Mouse (Mus musculus) forebrain, embryonic 15.5 days (tissue): ENCODE data around the gene Ube2m. TPM values are rescaled to one million over a fixed set of nuclear protein-coding genes. Genes with fewer than 3 reads are reported as not detected.
"Not testable (repeated sequence)": the region's sequence is repeated elsewhere in the genome, so short reads cannot be mapped to it uniquely, and the experiment has no call there.

Experiments
- ATAC-seq: fragments of 200-750 bp; cut with Nextera tagmentation; replicated peaks from 2 replicates; pipeline ENCODE4 v1.8.0; 2017; ENCODE audit warnings: mild to moderate bottlenecking, moderate TSS enrichment, moderate library complexity
- H3K27ac ChIP-seq: fragments of 300-500 bp; sonication (generic); replicated peaks from 2 replicates; pipeline ENCODE4 v1.5.1; 2015; ENCODE audit warnings: mild to moderate bottlenecking, inconsistent platforms
- H3K27me3 ChIP-seq: fragments of 300-500 bp; sonication (generic); 2 replicates; pipeline ENCODE4 v1.6.1; 2015; ENCODE audit warnings: inconsistent platforms
- H3K36me3 ChIP-seq: fragments of 300-500 bp; sonication (generic); 2 replicates; pipeline ENCODE4 v1.6.1; 2015; ENCODE audit warnings: mild to moderate bottlenecking, inconsistent platforms
- H3K4me1 ChIP-seq: fragments of 300-500 bp; sonication (generic); 2 replicates; pipeline ENCODE4 v1.6.1; 2015; ENCODE audit warnings: inconsistent platforms
- H3K4me2 ChIP-seq: fragments of 300-500 bp; sonication (generic); replicated peaks from 2 replicates; pipeline ENCODE4 v1.6.1; 2015; ENCODE audit warnings: mild to moderate bottlenecking, inconsistent platforms
- H3K4me3 ChIP-seq: fragments of 300-500 bp; sonication (generic); 2 replicates; pipeline ENCODE4 v1.5.1; 2015; ENCODE audit warnings: mild to moderate bottlenecking, inconsistent platforms
- H3K9ac ChIP-seq: fragments of 300-500 bp; sonication (generic); replicated peaks from 2 replicates; pipeline ENCODE4 v1.6.1; 2015; ENCODE audit warnings: mild to moderate bottlenecking, inconsistent platforms
- H3K9me3 ChIP-seq: fragments of 300-500 bp; sonication (generic); 2 replicates; pipeline ENCODE4 v1.6.1; 2016; ENCODE audit warnings: inconsistent platforms
- WGBS: fragments of 180-500 bp; shearing (Covaris S2); methylation state at CpG from one replicate; pipeline ENCODE4 v1.1.7; 2015; ENCODE audit warnings: mixed read lengths; 5-methylcytosine and 5-hydroxymethylcytosine counted together
- polyA plus RNA-seq: library from polyadenylated mRNA; unstranded; fragments of >200 nt; fragmentation: Nextera tagmentation; extraction: Ambion mirVana; gene quantifications from 2 replicates; pipeline ENCODE4 v1.2.1, GENCODE M21; 2015

The Ube2m gene
- polyA plus RNA-seq, result 118 and 131 TPM in 2 replicates

DNA sequence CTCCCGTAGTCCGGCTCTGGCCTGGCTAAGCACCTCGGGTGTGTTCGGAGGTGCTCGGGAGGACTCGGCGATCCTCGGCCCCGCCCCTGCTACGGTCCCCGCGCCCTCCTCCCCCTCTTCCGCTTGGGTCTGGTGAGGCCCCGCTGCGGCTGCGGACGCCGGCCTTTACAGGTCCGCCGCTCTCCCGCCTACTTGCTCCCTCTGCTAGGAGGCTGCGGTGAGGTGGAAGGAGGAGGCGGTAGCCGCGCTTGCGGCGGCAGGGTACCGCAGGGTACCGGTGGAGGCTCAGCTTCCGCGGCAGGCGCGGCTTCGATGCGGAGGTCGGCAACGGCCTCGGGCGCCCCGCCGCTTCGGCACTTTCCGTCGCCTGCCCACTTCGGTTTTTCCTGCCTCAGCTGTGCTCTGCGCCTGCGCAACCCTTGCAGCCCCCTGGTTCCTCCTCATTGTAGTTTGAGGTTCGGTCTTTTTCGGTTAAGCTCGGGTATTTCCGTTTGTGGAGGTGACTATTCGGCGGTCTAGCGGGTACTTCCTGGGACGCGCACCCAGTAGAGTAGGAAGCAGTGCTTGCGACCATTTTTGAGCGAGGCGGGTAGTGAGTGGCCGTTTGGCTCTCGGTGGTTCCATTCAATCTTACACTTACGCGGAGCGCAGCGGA lies at the start of gene Ube2m:
Gene Ube2m (minus strand): TSS at position 375 of the 655 bp plus-strand sequence.
- WGBS, result under 1% methylated on average over 63 of the region's 65 CpGs
- peak; percentile 92 for ATAC-seq

DNA sequence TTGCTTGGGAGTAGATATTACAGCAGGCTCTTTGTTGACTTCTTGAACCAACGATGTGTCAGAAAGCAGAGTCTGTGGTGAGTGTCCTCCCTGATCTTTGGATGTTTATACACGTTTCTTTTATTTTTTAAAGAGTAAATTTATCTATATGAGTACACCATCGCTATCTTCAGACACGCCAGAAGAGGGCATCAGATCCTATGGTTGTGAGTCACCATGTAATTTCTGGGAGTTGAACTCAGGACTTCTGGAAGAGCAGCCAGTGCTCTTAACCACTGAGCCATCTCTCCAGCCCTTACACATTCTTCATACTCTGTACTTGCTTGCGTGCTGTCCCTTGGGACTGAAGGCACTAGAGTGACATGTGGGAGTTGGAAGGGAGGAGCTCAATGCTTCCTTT lies 34.2 kb upstream of the Ube2m start:
- no peak for ATAC-seq
- no peaks in the 10 kb centered on the region for H3K9me3 ChIP-seq
- no peaks in the 10 kb centered on the region for H3K4me1 ChIP-seq
- no peaks in the 10 kb centered on the region for H3K27me3 ChIP-seq
- H3K27ac ChIP-seq, result no peak overlapping the region
- no peak overlapping the region for H3K4me3 ChIP-seq
- H3K4me2 ChIP-seq, result no peak overlapping the region
- no peak overlapping the region for H3K9ac ChIP-seq
- H3K36me3 ChIP-seq, result no peaks in the 10 kb centered on the region
- WGBS, result 58% methylated on average over 5 of the region's 5 CpGs

More for the DNA sequence above, at the start of gene Ube2m:
- H3K4me3 ChIP-seq, result peak within 1 kb of the TSS; percentile 90
- H3K36me3 ChIP-seq, result peaks cover 18% of the 10 kb centered on the region
- peak within 1 kb of the TSS; percentile 99 for H3K9ac ChIP-seq
- peak within 1 kb of the TSS; percentile 100 for H3K27ac ChIP-seq
- H3K4me2 ChIP-seq, result peak within 1 kb of the TSS; percentile 78
- no peaks in the 10 kb centered on the region for H3K9me3 ChIP-seq
- peaks cover 46% of the 10 kb centered on the region for H3K4me1 ChIP-seq
- peaks cover 15% of the 10 kb centered on the region for H3K27me3 ChIP-seq

DNA sequence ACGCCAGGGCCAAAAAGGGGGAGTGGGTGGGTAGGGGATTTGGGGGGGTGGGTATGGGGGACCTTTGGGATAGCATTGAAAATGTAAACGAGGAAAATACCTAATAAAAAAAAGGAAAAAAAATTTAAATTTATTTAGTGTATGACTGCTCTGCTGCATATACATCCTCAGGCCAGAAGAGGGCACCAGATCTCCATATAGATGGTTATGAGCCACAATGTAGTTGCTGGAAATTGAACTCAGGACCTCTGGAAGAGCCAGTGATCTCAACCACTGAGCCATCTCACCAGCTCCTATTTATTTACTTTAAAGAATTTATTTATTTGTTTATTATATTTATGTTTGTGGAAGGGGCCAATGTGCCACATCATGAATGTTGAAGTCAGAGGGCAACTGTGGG lies 25.3 kb upstream of the Ube2m start:
- not testable (repeated sequence) for H3K27ac ChIP-seq, H3K27me3 ChIP-seq, H3K9ac ChIP-seq, H3K36me3 ChIP-seq, H3K4me3 ChIP-seq, H3K4me2 ChIP-seq, H3K9me3 ChIP-seq, ATAC-seq, H3K4me1 ChIP-seq
- 49% methylated on average over 2 of the region's 2 CpGs for WGBS

DNA sequence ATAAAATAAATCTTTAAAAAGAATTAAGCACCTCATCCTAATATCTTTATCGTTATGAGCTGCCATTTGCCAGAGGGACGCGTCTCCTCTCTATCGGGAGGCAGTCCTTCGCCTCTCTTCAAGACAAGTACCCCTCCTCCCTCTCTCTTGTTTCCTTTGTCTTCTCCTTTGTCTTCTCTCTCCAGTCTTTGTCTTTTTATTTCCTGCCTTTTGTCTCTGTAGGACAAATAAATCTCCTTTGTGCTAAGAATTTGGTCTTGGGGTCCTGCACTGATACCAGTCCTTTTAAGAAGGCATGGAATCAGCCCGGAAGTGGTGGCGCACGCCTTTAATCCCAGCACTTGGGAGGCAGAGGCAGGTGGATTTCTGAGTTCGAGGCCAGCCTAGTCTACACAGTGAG lies 21.5 kb upstream of the Ube2m start:
- no peaks in the 10 kb centered on the region for H3K9me3 ChIP-seq
- H3K9ac ChIP-seq, result no peak overlapping the region
- H3K4me2 ChIP-seq, result no peak overlapping the region
- H3K4me1 ChIP-seq, result peaks cover 5% of the 10 kb centered on the region; the same call in 1 of the 2 replicates
- H3K27me3 ChIP-seq, result no peaks in the 10 kb centered on the region
- H3K27ac ChIP-seq, result no peak overlapping the region
- no peak overlapping the region for H3K4me3 ChIP-seq
- WGBS, result 88% methylated on average over 9 of the region's 9 CpGs
- no peaks in the 10 kb centered on the region for H3K36me3 ChIP-seq
- ATAC-seq, result no peak

DNA sequence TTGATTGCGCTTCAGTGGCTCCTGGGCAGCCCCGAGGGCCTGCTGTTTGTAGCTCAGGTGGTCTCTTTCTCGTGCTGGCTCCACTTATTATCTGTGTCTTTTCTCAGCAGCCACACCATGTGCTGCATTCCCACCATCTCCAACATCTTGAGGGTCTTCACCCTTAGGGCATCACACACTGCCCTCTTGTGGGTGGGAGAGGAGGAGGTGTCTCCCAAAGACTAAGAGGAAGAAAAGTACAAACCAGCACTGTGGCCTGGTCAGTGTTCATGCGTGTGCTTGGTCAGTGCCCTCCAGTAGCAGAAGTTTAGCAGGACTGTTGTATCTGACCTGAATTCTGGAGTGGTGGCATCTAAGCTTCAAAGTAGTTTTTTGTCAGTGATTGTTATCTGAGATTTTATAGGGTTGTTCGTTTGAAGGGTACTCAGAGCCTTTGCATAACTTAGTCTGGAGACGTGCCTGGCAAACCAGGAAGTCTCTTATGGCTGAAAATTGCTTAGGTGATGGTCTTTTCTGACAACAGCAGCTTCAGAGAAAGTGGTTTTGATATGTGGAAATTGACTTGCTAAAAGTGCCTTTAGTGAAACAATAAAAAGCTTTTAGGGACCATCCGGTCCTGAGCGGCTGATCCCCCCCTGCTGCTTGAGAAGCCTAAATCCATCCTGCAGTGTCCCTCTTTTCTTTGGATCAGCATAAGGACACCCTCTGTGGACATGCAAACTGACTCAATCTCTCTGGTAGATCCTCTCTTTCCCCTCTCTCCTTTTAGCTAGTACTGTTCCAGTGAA lies 19.0 kb upstream of the Ube2m start:
- Histone ChIP-seq H3K9me3 (no peaks in the 10 kb centered on the region), H3K9ac (no peak overlapping the region), H3K4me1 (peaks cover 12% of the 10 kb centered on the region), H3K4me2 (no peak overlapping the region), H3K27ac (no peak overlapping the region), H3K27me3 (no peaks in the 10 kb centered on the region), H3K36me3 (no peaks in the 10 kb centered on the region), H3K4me3 (no peak overlapping the region)
- 60% methylated on average over 8 of the region's 8 CpGs for WGBS
- no peak for ATAC-seq

DNA sequence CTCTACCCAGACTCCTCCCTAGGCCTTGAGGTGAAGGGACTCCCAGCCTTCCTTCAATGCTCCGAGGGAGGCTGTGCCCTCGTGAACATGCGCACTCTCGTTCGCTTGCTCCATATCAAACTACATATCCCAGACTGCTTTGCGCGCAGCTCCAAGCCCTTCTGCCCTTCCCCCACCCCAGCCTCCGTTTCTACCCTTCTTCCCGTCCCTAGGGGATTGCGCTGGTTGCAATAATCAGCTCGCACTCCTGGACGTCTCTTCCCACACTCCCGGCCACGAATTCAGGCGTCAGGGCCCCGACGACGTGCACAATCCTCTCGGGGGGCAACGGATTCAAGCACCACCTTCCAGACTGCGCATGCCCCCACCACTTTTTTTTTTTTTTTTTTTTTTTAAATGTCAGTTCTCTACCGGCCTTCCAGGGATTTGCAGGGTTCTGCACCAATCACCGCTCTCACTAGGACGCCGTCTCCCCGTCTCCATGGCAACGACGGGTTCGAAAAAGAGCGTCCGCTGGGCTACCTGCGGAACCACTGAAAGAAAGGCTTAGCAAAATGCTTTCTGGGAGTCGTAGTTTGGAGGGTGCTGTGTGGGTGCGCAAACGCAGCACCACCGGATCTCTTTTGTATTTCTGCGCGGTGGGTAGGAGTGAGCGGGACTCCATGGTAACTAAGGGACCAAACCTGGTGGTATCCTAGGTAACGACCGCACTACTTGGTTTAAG lies 16.4 kb upstream of the Ube2m start, which contains the start of gene Mzf1:
Gene Mzf1 (minus strand): TSS at position 478 of the 724 bp plus-strand sequence.
- peak within 1 kb of the TSS; percentile 96 for H3K27ac ChIP-seq
- H3K36me3 ChIP-seq, result no peaks in the 10 kb centered on the region
- H3K9me3 ChIP-seq, result no peaks in the 10 kb centered on the region
- H3K4me1 ChIP-seq, result peaks cover 12% of the 10 kb centered on the region
- H3K9ac ChIP-seq, result peak within 1 kb of the TSS; percentile 58
- peak within 1 kb of the TSS; percentile 59 for H3K4me2 ChIP-seq
- under 1% methylated on average over 41 of the region's 41 CpGs for WGBS
- H3K27me3 ChIP-seq, result no peaks in the 10 kb centered on the region
- peak within 1 kb of the TSS; percentile 55 for H3K4me3 ChIP-seq
- ATAC-seq, result peak; percentile 96

DNA sequence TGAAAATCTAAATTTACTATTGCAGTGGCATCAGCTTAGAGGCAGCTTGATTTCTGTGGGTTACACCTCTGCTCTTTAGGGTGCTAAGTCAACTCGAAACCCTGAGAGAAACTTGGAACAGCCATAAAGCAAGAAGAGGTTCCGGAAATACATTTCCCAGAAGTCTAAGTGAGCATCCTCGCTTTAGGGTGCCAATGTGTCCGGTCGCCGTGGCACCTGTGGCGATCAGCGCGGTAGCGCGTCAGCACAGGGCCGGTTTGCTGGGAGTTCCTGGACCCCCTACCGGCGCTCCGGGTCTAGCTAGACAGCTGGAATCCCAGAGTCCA lies 15.8 kb upstream of the Ube2m start:
- Histone ChIP-seq H3K36me3 (no peaks in the 10 kb centered on the region), H3K9me3 (no peaks in the 10 kb centered on the region), H3K27ac (peak overlapping the region; percentile 96), H3K4me2 (peak overlapping the region; percentile 59), H3K4me3 (peak overlapping the region; percentile 55), H3K9ac (peak overlapping the region; percentile 58), H3K27me3 (no peaks in the 10 kb centered on the region), H3K4me1 (peaks cover 12% of the 10 kb centered on the region)
- no peak for ATAC-seq
- 2% methylated on average over 15 of the region's 15 CpGs for WGBS

DNA sequence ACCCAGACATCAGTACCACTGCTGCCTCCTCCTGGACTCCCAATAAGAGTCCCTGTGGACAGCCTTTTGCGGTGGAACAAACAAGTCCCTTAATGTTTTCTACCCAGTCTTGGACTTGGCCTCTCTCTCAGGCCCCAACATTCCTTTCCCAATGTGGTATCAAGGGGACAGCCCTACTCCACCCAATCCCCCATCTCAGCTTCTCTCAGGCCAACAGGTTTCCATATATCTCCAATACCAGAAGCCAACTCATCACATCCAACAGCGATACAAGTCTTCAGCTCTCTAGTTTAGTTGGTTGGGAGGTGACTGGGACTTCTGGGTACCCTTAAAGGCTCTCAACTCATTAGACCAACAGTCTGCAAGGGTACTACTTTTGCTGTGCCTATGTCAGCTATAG lies 15.4 kb upstream of the Ube2m start:
- 97% methylated on average over 2 of the region's 2 CpGs for WGBS
- 0 out of 2 replicates have a peak overlapping the region, but pooled peaks have one; percentile 58 for H3K9ac ChIP-seq

DNA sequence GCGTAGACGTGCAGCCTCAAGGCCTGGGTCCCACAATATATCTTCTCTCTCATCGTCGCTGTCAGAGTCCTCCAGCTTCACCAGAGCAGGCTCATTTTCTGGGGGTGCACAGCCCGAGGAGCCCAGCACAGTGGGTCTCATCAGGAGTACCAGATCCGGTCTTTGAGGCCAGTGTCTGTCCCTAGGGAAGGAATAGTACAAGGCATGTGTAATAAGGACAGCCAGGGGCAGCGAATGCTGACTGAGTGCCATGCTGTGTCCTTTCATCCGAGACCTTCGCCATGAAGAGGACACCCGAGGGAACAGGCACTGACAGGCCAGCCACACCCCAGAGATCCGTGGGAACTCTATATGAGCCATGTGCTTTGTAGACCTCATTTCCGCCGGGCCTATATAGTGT lies 14.9 kb upstream of the Ube2m start:
- H3K9ac ChIP-seq, result no peak overlapping the region
- H3K36me3 ChIP-seq, result no peaks in the 10 kb centered on the region
- no peaks in the 10 kb centered on the region for H3K9me3 ChIP-seq
- no peaks in the 10 kb centered on the region for H3K27me3 ChIP-seq
- no peak overlapping the region for H3K27ac ChIP-seq
- H3K4me3 ChIP-seq, result no peak overlapping the region
- 91% methylated on average over 13 of the region's 13 CpGs for WGBS
- peaks cover 12% of the 10 kb centered on the region for H3K4me1 ChIP-seq
- H3K4me2 ChIP-seq, result no peak overlapping the region
- ATAC-seq, result no peak

More for the DNA sequence above, 15.4 kb upstream of the Ube2m start:
- peaks cover 12% of the 10 kb centered on the region for H3K4me1 ChIP-seq
- peak overlapping the region; percentile 55 for H3K4me3 ChIP-seq
- H3K27ac ChIP-seq, result no peak overlapping the region
- peak overlapping the region; percentile 59 for H3K4me2 ChIP-seq
- H3K27me3 ChIP-seq, result no peaks in the 10 kb centered on the region
- H3K9me3 ChIP-seq, result no peaks in the 10 kb centered on the region
- H3K36me3 ChIP-seq, result no peaks in the 10 kb centered on the region
- ATAC-seq, result no peak; the same call in 1 of the 2 replicates

DNA sequence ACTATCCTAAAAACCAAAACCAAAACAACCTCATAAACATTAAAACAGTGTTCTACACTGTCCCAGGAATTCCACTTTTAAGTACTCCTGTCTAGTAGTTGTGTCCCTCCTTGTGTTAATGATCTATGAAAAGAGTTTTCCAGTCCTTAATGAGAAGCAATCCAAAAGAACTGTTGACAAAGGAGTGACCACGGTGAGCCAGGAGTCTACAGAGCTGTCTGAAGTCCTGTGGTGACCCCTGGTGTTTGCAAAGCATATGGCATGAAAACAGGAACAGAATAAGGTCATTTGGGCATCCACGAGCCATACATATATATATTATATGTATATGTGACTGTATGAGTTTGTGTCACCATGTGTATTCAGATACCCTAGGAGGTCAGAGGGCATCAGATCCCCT lies 8.0 kb upstream of the Ube2m start:
- Histone ChIP-seq H3K9ac (no peak overlapping the region), H3K27me3 (peaks cover 37% of the 10 kb centered on the region), H3K4me1 (peaks cover 16% of the 10 kb centered on the region), H3K4me3 (no peak overlapping the region), H3K27ac (no peak overlapping the region), H3K9me3 (no peaks in the 10 kb centered on the region), H3K4me2 (no peak overlapping the region), H3K36me3 (no peaks in the 10 kb centered on the region)
- 0 out of 2 replicates have a peak, but pooled peaks have one; percentile 7 for ATAC-seq
- 4% methylated on average over 2 of the region's 2 CpGs for WGBS

DNA sequence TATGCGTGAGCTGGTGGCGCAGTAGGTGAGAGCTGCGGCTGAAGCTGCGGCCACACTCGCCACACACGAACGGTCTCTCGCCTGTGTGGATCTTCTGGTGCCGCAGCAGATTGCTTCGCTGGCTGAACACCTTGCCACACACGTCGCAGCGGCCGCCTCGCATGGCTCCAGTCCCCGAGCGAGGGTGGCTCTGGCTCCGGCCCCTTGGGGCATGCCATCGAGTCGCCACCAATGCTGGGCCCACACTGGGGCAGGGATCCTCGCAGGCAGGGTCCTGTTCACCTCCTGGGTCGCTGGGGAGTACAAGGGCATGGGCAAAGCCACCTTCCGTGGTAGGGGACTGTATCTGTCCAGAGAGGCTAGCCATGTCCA lies 6.2 kb upstream of the Ube2m start:
- Histone ChIP-seq H3K4me1 (peaks cover 16% of the 10 kb centered on the region), H3K9ac (peak overlapping the region; percentile 69), H3K4me2 (peak overlapping the region; percentile 92), H3K27ac (no peak overlapping the region), H3K27me3 (peaks cover 37% of the 10 kb centered on the region), H3K4me3 (peak overlapping the region; percentile 49), H3K9me3 (no peaks in the 10 kb centered on the region), H3K36me3 (no peaks in the 10 kb centered on the region)
- 3% methylated on average over 23 of the region's 23 CpGs for WGBS
- peak; percentile 33 for ATAC-seq
